Mouse (Mus musculus) heart, postnatal 0 days (tissue): Measurements from ENCODE around the gene Pde2a.

Source experiments
- CTCF ChIP-seq: IDR thresholded peaks from 2 replicates; pipeline ENCODE4 v1.5.1; 2016; ENCODE audit warnings: antibody characterized with exemption, control low read depth, low read depth
- EP300 ChIP-seq: IDR thresholded peaks from 2 replicates; pipeline ENCODE4 v1.6.1; 2016; ENCODE audit warnings: antibody characterized with exemption, low read depth

- TF ChIP-seq CTCF: no peak
- no peak for TF ChIP-seq EP300
Observed at GRCm38 (mm10) chr7:101414661-101415511, 6.6 kb upstream of the Pde2a start.
